Mouse (Mus musculus) embryonic fibroblast, embryonic 13.5 days (primary cell): Measurements from ENCODE around the gene Hip1r.

ENCODE experiments used
- CTCF ChIP-seq: IDR thresholded peaks from 2 replicates; pipeline ENCODE4 v1.5.1; 2011; ENCODE audit warnings: mild to moderate bottlenecking, control low read depth, low read length, moderate library complexity, borderline replicate concordance; ENCODE audit not compliant: insufficient read depth
- POLR2A ChIP-seq: IDR thresholded peaks from 2 replicates; pipeline ENCODE4 v1.6.1; 2011; ENCODE audit warnings: low read depth, mild to moderate bottlenecking, control low read depth, low read length, moderate library complexity

DNA sequence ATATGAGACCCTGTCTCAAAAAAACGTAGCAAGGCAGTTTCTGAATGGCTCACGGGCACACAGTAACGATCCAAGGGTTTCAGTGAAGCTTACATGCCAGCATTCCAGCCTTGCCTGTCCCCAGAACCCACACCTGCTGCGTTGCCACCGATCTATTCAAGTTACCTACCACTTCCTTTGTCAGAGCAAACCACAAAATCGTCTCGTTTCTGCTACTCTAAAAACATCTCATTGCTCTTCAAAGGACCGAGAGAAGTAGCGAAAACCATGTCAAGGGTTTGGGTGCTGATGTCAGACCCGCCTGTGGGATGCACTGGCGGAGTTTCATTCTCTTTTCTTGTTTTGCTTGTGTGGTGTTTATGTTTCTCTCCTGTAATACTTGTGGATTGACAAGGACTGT lies 61.0 kb downstream of the Hip1r start:
- TF ChIP-seq CTCF (no peak), POLR2A (no peak)
